Mouse (Mus musculus) brain, adult 2 months (tissue): ENCODE data around the gene Frmd6.

Experiments
- DNase-seq: peaks from one replicate; pipeline ENCODE4 v3.0.0; 2011; ENCODE audit warnings: low read depth, low spot score

Frmd6 gene

GRCm38 (mm10) chr12:70807975-70808374 lies 17.3 kb upstream of the Frmd6 start:
- DNase-seq: peak; percentile 73

- no peak for DNase-seq
These were observed 15.4 kb upstream of the Frmd6 start for GRCm38 (mm10) chr12:70809957-70810356.

- DNase-seq: no peak
These were observed 13.5 kb upstream of the Frmd6 start for GRCm38 (mm10) chr12:70811772-70812171.

- peak; percentile 91 for DNase-seq
These were observed 13.1 kb upstream of the Frmd6 start for GRCm38 (mm10) chr12:70812176-70812575.

GRCm38 (mm10) chr12:70812822-70813465 lies 12.4 kb upstream of the Frmd6 start:
- no peak for DNase-seq

GRCm38 (mm10) chr12:70816731-70817130 lies 8.6 kb upstream of the Frmd6 start:
- DNase-seq: no peak

- DNase-seq: no peak
These were observed 1.3 kb upstream of the Frmd6 start for GRCm38 (mm10) chr12:70824017-70824416.

GRCm38 (mm10) chr12:70825651-70826317 lies 470 bp downstream of the Frmd6 start:
- DNase-seq: peak; percentile 61

- peak; percentile 62 for DNase-seq
These were observed 1.2 kb downstream of the Frmd6 start for GRCm38 (mm10) chr12:70826318-70827072.

GRCm38 (mm10) chr12:70827187-70827900 lies 2.0 kb downstream of the Frmd6 start:
- DNase-seq: peak; percentile 66

- DNase-seq: no peak
These were observed 2.6 kb downstream of the Frmd6 start for GRCm38 (mm10) chr12:70827901-70828271.

- peak; percentile 76 for DNase-seq
These were observed 5.8 kb downstream of the Frmd6 start for GRCm38 (mm10) chr12:70830982-70831566.

- DNase-seq: no peak
These were observed 7.1 kb downstream of the Frmd6 start for GRCm38 (mm10) chr12:70832216-70832998.

- peak; percentile 56 for DNase-seq
These were observed 7.7 kb downstream of the Frmd6 start for GRCm38 (mm10) chr12:70833050-70833449.

GRCm38 (mm10) chr12:70834043-70834442 lies 8.7 kb downstream of the Frmd6 start:
- no peak for DNase-seq

- DNase-seq: no peak
These were observed 9.7 kb downstream of the Frmd6 start for GRCm38 (mm10) chr12:70835004-70835403.

- peak; percentile 67 for DNase-seq
These were observed 12.5 kb downstream of the Frmd6 start for GRCm38 (mm10) chr12:70837792-70838321.

- peak; percentile 62 for DNase-seq
These were observed 20.1 kb downstream of the Frmd6 start for GRCm38 (mm10) chr12:70845371-70845770.

- no peak for DNase-seq
These were observed 23.7 kb downstream of the Frmd6 start for GRCm38 (mm10) chr12:70849024-70849423.

- DNase-seq: no peak
These were observed 24.4 kb downstream of the Frmd6 start for GRCm38 (mm10) chr12:70849517-70850291.
